Mouse (Mus musculus) liver, embryonic 16.5 days (tissue): ENCODE data around the gene Vegfc. TPM values are rescaled to one million over a fixed set of nuclear protein-coding genes. Genes with fewer than 3 reads are reported as not detected.

Experiments used
- ATAC-seq: fragments of 200-750 bp; cut with Nextera tagmentation; 2 replicates; pipeline ENCODE4 v1.8.0; 2017; ENCODE audit warnings: low read depth, mild to moderate bottlenecking, moderate number of reproducible peaks, moderate library complexity
- H3K27ac ChIP-seq: fragments of 300-500 bp; sonication (generic); 2 replicates; pipeline ENCODE4 v1.5.1; 2014; ENCODE audit warnings: mild to moderate bottlenecking, low read length
- H3K27me3 ChIP-seq: fragments of 300-500 bp; sonication (generic); 2 replicates; pipeline ENCODE4 v1.6.1; 2014; ENCODE audit warnings: low read depth, low read length, mixed read lengths; ENCODE audit not compliant: control insufficient read depth, insufficient read depth
- H3K36me3 ChIP-seq: fragments of 300-500 bp; sonication (generic); 2 replicates; pipeline ENCODE4 v1.6.1; 2014; ENCODE audit warnings: mild to moderate bottlenecking; ENCODE audit not compliant: control insufficient read depth, insufficient read depth
- H3K4me1 ChIP-seq: fragments of 300-500 bp; sonication (generic); 2 replicates; pipeline ENCODE4 v1.6.1; 2014; ENCODE audit warnings: low read depth, low read length, mixed read lengths; ENCODE audit not compliant: control insufficient read depth
- H3K4me2 ChIP-seq: fragments of 300-500 bp; sonication (generic); 2 replicates; pipeline ENCODE4 v1.6.1; 2014; ENCODE audit warnings: low read depth, low read length, mixed read lengths
- H3K4me3 ChIP-seq: fragments of 300-500 bp; sonication (generic); 2 replicates; pipeline ENCODE4 v1.5.1; 2014; ENCODE audit warnings: low read depth, mild to moderate bottlenecking, low read length
- H3K9ac ChIP-seq: fragments of 300-500 bp; sonication (generic); 2 replicates; pipeline ENCODE4 v1.6.1; 2014; ENCODE audit warnings: low read depth, low read length
- H3K9me3 ChIP-seq: fragments of 300-500 bp; sonication (generic); replicated peaks from 2 replicates; pipeline ENCODE4 v1.6.1; 2016; ENCODE audit warnings: low read length; ENCODE audit not compliant: control insufficient read depth
- WGBS: fragments of 180-500 bp; shearing (Covaris S2); extraction: QIAGEN DNeasy Blood & Tissue Kit; methylation state at CpG from one replicate; pipeline ENCODE4 v1.1.7; 2014; ENCODE audit not compliant: insufficient replicate concordance; 5-methylcytosine and 5-hydroxymethylcytosine counted together
- polyA plus RNA-seq: library from polyadenylated mRNA; unstranded; fragments of >200 nt; fragmentation: Nextera tagmentation; extraction: Ambion mirVana; gene quantifications from 2 replicates; pipeline ENCODE4 v1.2.1, GENCODE M21; 2015

Vegfc gene
- polyA plus RNA-seq, 1 experiment from 2014 or later = 0.99 TPM

DNA sequence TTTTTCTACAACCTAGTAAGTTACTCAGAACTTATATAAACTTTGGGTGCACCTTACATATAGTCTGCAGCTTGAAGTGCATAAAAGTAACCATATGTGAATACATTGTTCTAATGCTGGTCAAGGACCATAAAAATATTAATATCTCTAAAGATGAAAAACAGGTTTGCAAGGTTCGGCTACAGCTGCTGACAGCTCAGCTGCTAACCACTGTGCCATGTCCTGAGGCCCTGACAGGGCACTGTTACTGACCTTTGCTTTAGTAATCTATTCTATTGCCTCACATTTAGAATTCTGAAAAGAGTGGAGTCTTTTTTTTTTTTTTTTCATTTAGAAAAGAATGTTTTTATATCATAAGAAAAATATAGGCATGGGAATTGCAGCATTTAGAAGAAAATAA, 44.9 kb downstream of the Vegfc start:
- no peaks in the 10 kb centered on the region for H3K4me1 ChIP-seq
- no peaks in the 10 kb centered on the region for H3K9me3 ChIP-seq
- no peak for ATAC-seq
- no peak overlapping the region for H3K4me3 ChIP-seq
- no peaks in the 10 kb centered on the region for H3K36me3 ChIP-seq
- H3K9ac ChIP-seq = no peak overlapping the region
- WGBS = 58% methylated on average over 1 of the region's 1 CpGs
- H3K27me3 ChIP-seq = no peaks in the 10 kb centered on the region
- no peak overlapping the region for H3K4me2 ChIP-seq
- no peak overlapping the region for H3K27ac ChIP-seq

DNA sequence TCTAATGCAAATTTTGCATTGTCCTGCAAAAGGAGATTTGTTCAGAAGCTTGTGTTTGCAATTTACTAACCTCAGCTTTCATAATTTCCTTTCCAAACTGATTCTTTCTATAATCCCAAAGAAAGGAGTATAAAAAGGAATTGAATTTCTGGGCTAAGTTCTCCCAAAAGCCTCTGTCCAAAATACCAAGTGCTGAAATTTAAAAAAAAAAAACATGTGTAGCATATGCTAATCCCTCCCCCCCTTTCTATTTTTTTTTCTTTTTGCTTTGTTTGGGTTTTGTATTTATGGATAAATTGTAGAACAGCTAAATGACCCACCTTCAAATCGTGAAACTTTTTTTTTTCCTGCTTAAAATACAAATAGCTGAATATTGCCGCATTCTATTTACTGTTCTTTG, 53.2 kb downstream of the Vegfc start:
- ATAC-seq = no peak
- Histone ChIP-seq H3K9ac (no peak overlapping the region), H3K4me1 (no peaks in the 10 kb centered on the region), H3K4me3 (no peak overlapping the region), H3K27me3 (no peaks in the 10 kb centered on the region), H3K4me2 (no peak overlapping the region), H3K36me3 (no peaks in the 10 kb centered on the region), H3K9me3 (no peaks in the 10 kb centered on the region), H3K27ac (no peak overlapping the region)
- 70% methylated on average over 2 of the region's 2 CpGs for WGBS

DNA sequence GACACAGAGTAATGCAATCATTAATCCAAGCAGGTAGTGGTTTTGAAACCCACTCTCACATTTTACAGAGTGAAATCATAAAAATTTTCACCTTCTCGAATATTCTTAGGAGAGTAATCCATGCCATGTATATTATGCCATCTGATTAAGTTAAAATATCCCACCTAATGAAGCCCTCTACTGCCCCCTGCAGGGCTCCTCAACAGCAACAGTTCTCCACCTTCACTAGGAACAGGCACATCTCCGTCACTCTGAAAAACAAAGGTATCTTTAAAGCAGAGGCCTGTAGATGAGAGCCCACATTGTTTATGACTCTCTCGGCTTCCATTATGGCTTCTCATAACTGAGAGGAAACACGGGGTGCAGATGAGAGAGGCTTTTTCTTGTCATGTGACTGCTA, 75.8 kb downstream of the Vegfc start:
- ATAC-seq = no peak
- Histone ChIP-seq H3K9ac (no peak overlapping the region), H3K27ac (no peak overlapping the region), H3K36me3 (no peaks in the 10 kb centered on the region), H3K4me3 (no peak overlapping the region), H3K4me2 (no peak overlapping the region), H3K4me1 (no peaks in the 10 kb centered on the region), H3K27me3 (no peaks in the 10 kb centered on the region), H3K9me3 (no peaks in the 10 kb centered on the region)
- 35% methylated on average over 4 of the region's 4 CpGs for WGBS

- no peak for ATAC-seq
- 19% methylated on average over 5 of the region's 5 CpGs for WGBS
- peak overlapping the region; percentile 24 for H3K4me2 ChIP-seq
These were observed 86.1 kb downstream of the Vegfc start for GRCm38 (mm10) chr8:54163505-54163904.

DNA sequence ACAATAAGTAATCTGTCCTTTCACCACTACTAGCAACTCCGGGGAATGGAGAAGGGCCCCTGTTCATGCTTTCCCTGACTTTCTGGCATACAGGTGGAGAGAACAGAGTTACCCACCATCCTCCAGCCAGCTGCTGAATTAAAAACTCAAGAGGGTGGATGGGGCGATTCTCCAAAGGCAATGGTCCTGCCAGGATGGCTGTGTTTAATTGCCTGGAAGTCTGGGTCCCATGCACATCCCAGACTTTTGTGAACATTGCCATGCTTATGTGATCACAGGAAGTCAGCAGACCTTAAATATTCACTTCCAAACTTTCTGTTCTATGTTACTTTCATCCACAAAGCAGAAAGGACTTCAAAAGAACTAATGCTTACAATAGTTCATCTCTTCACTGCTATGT, 107.9 kb downstream of the Vegfc start:
- H3K27me3 ChIP-seq = no peaks in the 10 kb centered on the region
- no peaks in the 10 kb centered on the region for H3K9me3 ChIP-seq
- ATAC-seq = no peak
- no peak overlapping the region for H3K27ac ChIP-seq
- H3K4me3 ChIP-seq = no peak overlapping the region
- H3K4me1 ChIP-seq = no peaks in the 10 kb centered on the region
- H3K9ac ChIP-seq = no peak overlapping the region
- WGBS = 55% methylated on average over 2 of the region's 2 CpGs
- H3K4me2 ChIP-seq = no peak overlapping the region
- no peaks in the 10 kb centered on the region; the same call in 1 of the 2 replicates for H3K36me3 ChIP-seq

More at GRCm38 (mm10) chr8:54163505-54163904, 86.1 kb downstream of the Vegfc start:
- Histone ChIP-seq H3K27me3 (no peaks in the 10 kb centered on the region), H3K4me1 (no peaks in the 10 kb centered on the region), H3K9me3 (no peaks in the 10 kb centered on the region), H3K27ac (no peak overlapping the region), H3K4me3 (no peak overlapping the region), H3K9ac (no peak overlapping the region), H3K36me3 (no peaks in the 10 kb centered on the region)

DNA sequence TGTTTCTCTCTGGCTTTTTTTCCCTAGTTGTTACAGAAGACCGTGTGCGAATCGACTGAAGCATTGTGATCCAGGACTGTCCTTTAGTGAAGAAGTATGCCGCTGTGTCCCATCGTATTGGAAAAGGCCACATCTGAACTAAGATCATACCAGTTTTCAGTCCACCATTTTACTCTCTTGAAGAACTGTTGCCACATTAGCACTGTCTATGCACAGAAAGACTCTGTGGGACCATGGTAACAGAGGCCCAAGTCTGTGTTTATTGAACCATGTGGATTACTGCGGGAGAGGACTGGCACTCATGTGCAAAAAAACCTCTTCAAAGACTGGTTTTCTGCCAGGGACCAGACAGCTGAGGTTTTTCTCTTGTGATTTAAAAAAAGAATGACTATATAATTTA, 108.5 kb downstream of the Vegfc start:
- ATAC-seq = no peak
- Histone ChIP-seq H3K9me3 (no peaks in the 10 kb centered on the region), H3K4me3 (no peak overlapping the region), H3K4me1 (no peaks in the 10 kb centered on the region), H3K27ac (no peak overlapping the region), H3K36me3 (no peaks in the 10 kb centered on the region; the same call in 1 of the 2 replicates), H3K27me3 (no peaks in the 10 kb centered on the region), H3K4me2 (no peak overlapping the region), H3K9ac (no peak overlapping the region)
- WGBS = 80% methylated on average over 6 of the region's 6 CpGs

DNA sequence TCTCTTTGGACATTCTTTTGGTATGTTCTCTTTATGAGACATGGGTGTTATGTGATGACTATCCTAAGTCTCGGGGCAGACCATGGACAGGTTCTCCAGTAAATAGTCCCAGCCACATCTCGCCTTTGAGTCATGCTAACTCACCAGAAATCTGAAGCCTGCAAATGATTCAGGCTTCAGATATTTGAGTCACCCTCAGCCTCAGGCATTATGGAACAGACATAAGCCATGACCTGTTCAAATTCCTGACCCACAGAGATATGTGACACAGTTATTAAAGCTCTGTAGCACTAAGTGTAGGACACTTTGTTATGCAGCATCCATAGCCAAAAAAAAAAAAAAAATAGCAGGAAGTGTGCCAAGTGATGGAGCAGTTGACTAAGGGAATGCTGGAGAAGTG, 138.8 kb downstream of the Vegfc start:
- Histone ChIP-seq H3K4me2 (no peak overlapping the region), H3K27me3 (no peaks in the 10 kb centered on the region), H3K36me3 (no peaks in the 10 kb centered on the region), H3K9ac (no peak overlapping the region), H3K4me3 (no peak overlapping the region), H3K9me3 (no peaks in the 10 kb centered on the region), H3K27ac (no peak overlapping the region), H3K4me1 (no peaks in the 10 kb centered on the region)
- ATAC-seq = no peak
- WGBS = 64% methylated on average over 2 of the region's 2 CpGs

DNA sequence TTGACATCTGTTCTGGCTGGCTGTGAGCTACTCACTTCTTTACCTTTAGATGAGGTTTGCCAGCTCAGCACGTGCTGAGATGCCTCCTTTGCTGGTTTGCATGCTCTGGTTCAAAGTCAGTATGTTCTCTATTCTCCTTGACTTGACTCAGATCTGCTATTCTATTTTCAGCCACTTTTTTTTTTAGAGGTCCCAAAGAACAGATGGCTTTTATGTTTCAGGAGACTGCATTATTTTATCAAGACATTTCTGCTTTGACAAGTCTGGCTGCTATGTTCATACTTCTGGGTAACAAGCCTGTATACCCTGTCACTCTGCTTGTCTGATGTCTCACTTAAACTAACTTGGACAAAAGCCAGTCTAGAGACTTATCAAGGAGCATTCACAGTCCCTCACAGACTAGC, 151.4 kb downstream of the Vegfc start:
- Histone ChIP-seq H3K9me3 (no peaks in the 10 kb centered on the region), H3K9ac (no peak overlapping the region), H3K27ac (no peak overlapping the region), H3K4me3 (no peak overlapping the region), H3K4me1 (no peaks in the 10 kb centered on the region), H3K27me3 (no peaks in the 10 kb centered on the region), H3K36me3 (no peaks in the 10 kb centered on the region), H3K4me2 (no peak overlapping the region)
- ATAC-seq = no peak
- 40% methylated on average over 1 of the region's 1 CpGs for WGBS

GRCm38 (mm10) chr8:54230638-54231037, 153.2 kb downstream of the Vegfc start:
- H3K9ac ChIP-seq = no peak overlapping the region
- no peaks in the 10 kb centered on the region for H3K4me1 ChIP-seq
- H3K27ac ChIP-seq = no peak overlapping the region
- no peak overlapping the region for H3K4me3 ChIP-seq
- no peak overlapping the region for H3K4me2 ChIP-seq
- no peaks in the 10 kb centered on the region for H3K9me3 ChIP-seq
- 55% methylated on average over 1 of the region's 1 CpGs for WGBS
- H3K27me3 ChIP-seq = no peaks in the 10 kb centered on the region
- ATAC-seq = no peak
- H3K36me3 ChIP-seq = no peaks in the 10 kb centered on the region

DNA sequence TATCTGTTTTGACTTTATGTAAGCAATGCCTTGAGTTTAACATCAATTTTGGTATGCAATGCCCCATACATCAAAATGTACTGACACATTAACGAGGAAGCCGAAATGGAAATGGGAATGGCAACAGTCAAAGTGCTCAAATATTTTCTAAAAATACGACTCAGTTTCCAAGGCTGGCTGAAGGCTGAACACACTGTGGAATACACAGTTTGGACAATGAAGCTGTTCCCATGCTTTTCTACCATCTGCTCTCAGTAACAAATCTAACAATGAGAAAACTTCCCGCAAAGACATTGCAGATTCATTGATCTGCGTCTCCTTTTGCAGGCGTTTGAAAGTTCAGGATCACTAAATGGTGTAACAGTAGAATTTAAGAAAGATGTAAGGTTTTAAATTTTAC, 155.9 kb downstream of the Vegfc start:
- 73% methylated on average over 6 of the region's 6 CpGs for WGBS
- Histone ChIP-seq H3K27me3 (no peaks in the 10 kb centered on the region), H3K4me1 (no peaks in the 10 kb centered on the region), H3K27ac (no peak overlapping the region), H3K9me3 (no peaks in the 10 kb centered on the region), H3K4me3 (no peak overlapping the region), H3K9ac (no peak overlapping the region), H3K36me3 (no peaks in the 10 kb centered on the region), H3K4me2 (no peak overlapping the region)
- ATAC-seq = no peak
